Mouse (Mus musculus) CD8-positive naive resting alpha-beta T cell, adult 2 months (primary cell): Measurements from ENCODE around the gene Tfdp2.
"Not testable (repeated sequence)": the region's sequence is repeated elsewhere in the genome, so short reads cannot be mapped to it uniquely, and the experiment has no call there.

Source experiments
- DNase-seq, 2 experiments: peaks; one replicate each; pipeline ENCODE4 v3.0.0; 2022; ENCODE audit warnings: low read depth in 2 of 2, low spot score in 2 of 2

The Tfdp2 gene

GRCm38 (mm10) chr9:96195885-96196622 lies at the start of gene Tfdp2:
Gene Tfdp2, plus strand, starts transcription at chr9:96196275.
- peak; percentile 63 to 64 for DNase-seq

DNA sequence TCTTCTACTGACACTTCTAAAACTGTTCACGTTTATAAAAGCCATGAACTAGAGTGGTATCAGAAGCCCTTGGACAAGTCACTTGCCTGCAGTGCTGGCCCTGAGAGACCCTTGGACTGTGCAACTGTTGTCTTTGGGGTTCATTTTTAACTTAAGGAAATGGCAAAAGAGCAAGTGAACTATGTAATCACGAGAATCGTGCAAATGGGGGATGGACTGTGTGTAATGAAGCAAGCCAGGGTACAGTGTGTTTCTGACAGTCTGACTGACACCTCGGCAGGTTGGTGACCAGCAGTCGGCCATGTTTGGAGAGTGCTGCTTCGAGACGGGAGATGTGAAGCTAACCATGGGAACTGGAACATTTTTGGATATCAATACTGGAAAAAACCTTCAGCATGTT lies 43.3 kb upstream of the Tfdp2 start:
- DNase-seq, result no peak

- DNase-seq, result no peak
Measured at GRCm38 (mm10) chr9:96158431-96158830, 37.6 kb upstream of the Tfdp2 start.

DNA sequence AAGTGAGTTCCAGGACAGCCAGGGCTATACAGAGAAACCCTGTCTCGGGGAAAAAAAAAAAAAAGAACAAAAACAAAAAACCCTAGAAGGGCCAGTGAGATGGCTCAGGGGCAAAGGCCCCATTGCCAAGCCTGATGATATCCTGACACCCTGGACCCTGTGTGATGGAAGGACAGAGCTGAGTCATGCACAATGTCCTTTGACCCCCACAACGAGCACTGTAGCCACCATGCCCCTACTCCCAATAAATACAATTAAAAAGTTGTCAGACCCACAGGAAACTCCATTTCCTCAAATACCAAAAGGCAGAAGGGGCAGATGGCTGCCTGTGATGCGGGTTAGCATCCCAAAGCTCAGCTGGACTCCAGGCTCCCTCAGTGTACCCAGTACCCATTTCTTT lies 37.0 kb upstream of the Tfdp2 start:
- no peak for DNase-seq

DNA sequence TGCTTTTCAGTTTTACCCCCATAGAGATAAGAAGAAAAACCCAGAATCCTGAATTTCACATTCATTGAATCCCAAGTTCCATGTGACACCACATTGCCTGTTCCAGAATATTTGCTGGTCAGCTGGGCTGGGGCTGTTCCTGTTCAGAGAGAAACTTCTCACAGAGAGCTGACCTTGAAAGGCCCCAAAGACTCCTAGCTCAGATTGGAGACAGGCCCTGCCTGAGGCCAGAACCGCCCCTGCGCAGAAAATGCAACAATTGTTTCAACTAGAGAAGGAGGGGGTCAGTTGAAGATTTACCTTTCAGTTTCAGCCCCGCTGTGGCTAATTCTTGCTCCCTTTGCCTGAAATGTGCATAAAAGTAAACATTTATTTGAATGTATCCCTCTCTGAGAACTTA lies 35.3 kb upstream of the Tfdp2 start:
- DNase-seq, result no peak

- no peak for DNase-seq
Measured at GRCm38 (mm10) chr9:96162421-96162820, 33.7 kb upstream of the Tfdp2 start.

GRCm38 (mm10) chr9:96163443-96163842 lies 32.6 kb upstream of the Tfdp2 start:
- DNase-seq, result no peak

DNA sequence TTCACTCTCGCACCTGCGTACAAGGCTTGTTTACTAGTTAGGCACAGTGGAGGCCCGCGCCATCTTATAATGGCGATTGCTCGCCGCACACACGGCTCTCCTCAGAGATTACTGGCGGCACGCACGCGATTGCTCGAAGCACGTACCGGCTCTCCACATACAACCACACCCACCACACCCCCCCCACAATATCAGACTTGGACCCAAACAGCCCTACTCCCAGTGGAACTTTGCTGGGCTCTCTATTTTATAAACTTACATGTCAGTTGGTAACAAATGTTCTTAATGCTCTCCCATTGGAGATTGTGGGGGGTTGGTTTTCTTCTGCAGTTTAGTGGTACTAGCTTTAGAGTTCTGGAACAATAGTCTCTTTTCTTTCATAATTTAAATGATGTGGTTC lies 32.1 kb upstream of the Tfdp2 start:
- not testable (repeated sequence) for DNase-seq

DNA sequence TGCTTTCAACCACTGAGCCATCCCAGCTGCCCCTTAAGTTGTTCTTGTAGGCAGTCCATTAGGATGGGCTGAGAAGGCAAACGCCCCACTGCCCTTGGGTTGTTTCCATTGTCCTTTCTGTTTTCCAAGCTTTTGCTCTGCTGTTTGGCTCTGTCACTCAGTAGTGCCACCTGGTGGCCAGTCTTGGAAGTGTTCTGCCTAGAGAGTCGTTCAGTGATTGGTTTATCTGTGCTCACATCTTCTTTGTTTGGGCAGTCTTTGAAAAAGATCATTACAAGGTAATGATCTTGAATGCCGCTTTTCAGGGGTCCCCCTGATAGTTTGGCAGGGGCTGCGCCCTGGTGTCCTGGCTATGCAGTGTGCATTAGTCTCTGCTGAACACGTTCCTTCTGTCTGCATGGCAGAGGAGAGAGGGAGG lies 28.9 kb upstream of the Tfdp2 start:
- peak; percentile 62 to 72 for DNase-seq

- DNase-seq, result no peak
Measured at GRCm38 (mm10) chr9:96170600-96170999, 25.5 kb upstream of the Tfdp2 start.

- DNase-seq, result no peak
Measured at GRCm38 (mm10) chr9:96184909-96185308, 11.2 kb upstream of the Tfdp2 start.

DNA sequence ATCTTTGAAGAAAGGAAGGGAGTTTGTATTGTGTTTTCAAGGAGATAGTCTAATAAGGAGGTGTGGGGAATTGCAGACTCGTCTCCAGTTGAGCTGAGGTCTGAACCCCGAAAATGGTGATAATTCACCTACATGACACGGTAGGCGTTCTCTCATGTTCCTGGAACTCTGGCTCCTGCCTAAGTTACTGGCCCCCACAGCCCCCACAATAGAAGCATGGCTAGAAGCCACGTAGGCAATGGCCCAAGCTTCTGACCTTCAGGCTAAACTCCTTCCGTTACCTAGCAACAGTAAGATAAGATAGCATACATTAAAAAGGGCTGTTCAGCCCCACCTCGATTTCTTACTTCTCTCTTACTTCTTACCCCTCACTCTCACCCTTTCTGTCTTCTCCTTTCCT lies 9.4 kb upstream of the Tfdp2 start:
- no peak for DNase-seq

- peak; percentile 41 to 51 for DNase-seq
Measured at GRCm38 (mm10) chr9:96196636-96197181, 634 bp downstream of the Tfdp2 start.

GRCm38 (mm10) chr9:96197806-96198205 lies 1.7 kb downstream of the Tfdp2 start:
- DNase-seq, result no peak

GRCm38 (mm10) chr9:96203663-96204062 lies 7.6 kb downstream of the Tfdp2 start:
- DNase-seq, result no peak

DNA sequence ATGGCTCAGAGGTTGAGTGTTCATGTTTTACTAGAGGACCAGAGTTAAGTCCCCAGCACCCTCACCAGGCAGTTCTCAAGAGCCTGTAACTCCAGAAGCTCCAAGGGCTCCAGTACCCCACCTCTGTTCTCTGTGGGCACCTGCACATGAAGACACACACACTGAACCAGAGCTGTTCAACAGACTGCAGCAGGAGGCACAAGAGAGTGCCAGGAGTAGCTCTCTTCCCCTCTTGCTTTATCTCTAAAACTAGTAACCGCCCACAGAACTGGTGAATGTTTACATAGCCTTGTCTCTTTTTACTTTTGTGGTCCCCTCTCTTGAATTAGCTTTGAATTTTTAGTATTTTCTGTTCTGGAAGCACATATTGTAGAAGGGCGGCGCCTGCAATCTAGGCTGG lies 11.4 kb downstream of the Tfdp2 start:
- no peak for DNase-seq

DNA sequence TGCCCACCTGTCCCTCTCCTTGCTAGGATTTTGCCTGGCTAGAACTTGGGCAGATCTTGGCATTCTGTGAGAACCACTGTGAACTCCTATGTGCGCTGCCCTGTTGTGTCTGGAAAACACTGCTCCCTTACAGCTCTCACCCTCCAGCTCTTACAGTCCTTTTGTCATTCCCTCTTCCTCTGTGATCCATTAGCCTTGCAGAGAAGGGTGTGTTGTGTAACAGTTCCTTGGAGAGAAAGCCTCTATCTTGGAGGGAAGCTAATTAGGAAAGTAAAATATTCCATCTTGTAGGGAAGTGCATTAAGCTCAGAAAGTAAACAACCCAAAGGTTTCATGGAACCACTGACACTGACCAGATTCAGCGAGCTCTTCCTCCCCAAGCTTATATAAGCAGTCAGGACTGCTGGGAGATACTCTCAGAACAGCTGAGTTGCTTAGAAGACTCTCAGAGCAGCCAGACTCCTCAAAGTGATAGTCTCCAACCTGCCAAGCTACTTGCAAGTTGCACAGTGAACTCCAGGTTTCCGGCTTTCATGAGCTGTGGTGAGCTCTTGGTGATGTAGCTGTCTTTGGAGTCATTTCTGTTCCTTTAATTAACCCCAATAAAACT lies 17.1 kb downstream of the Tfdp2 start:
- DNase-seq, result no peak

GRCm38 (mm10) chr9:96214171-96214570 lies 18.1 kb downstream of the Tfdp2 start:
- DNase-seq, result no peak

DNA sequence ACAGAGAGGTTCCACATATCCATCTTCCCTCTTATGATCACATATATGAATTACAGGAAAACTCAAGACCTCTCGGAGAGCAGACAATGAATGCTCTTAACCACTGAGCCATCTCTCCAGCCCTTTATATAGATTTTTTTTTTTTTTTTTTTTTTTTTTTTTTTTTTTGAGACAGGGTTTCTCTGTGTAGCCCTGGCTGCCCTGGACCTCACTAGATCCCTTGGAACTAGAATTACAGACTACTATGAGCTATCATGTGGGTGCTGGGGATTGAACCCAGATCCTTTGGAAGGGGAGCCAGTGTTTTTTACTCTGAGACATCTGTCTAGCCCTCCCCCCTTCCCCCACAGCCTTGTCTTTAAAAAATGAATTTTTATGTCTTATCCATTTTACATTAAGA lies 21.2 kb downstream of the Tfdp2 start:
- no peak for DNase-seq

DNA sequence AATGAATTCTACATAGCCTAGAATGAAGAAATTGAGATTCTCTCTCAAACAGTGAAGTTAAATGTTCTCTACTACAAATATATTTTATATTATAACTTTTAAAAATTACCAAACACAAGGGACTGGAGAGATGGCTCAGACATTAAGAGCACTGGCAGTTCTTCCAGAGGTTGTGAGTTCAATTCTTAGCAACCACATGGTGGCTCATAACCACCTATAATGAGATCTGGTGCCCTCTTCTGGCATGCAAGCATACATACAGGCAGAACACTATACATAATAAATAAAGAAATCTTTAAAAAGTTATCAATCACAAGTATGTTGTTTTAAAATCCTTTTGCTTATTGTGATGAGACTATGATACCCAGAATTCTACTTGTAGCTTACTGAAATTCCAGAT lies 21.7 kb downstream of the Tfdp2 start:
- DNase-seq, result no peak

GRCm38 (mm10) chr9:96219114-96219669 lies 23.1 kb downstream of the Tfdp2 start:
- DNase-seq, result no peak

GRCm38 (mm10) chr9:96220419-96220818 lies 24.3 kb downstream of the Tfdp2 start:
- no peak for DNase-seq
